Mouse (Mus musculus): Measurements from ENCODE around the gene Dnajc8. TPM values are rescaled to one million over a fixed set of nuclear protein-coding genes. Genes with fewer than 3 reads are reported as not detected.

Dnajc8 gene
- total RNA-seq (2014; fragmentation: Nextera tagmentation) (136 and 140 TPM in 2 replicates), total RNA-seq (2017) (369 and 376 TPM in 2 replicates)

DNA sequence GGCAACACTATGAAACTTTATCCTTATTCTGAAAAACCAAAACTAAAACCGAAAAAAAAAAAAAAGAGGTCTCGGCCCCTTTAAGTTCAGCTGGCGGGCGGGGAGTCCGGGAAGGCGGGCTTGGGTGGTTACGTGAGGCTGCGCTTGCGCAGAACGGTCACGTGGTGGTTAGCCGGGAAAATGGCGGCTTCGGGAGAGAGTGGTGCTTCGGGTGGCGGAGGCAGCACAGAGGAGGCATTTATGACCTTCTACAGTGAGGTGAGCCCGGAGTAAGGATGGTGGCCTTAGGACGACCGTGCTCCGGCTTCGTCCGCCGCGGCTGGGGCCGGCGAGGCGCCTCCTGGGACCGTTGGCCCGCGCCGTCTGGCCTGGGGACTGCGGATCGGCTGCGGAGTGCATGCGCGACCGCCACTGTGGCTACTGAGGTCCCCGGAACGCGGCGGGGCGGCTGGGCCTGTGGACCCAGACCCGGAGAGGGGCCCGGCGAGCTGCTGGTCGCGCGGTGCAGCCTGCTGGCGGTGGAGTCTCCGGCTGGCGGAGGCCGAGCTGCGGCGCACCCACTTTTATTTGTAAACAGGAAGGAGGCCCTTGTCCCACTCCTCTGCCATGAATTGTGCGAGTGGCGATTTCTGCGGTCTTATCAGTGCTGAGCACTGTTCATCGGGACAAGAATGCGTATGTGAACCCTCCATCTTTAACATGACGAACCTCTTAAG is at the start of gene Dnajc8:
Gene Dnajc8, plus strand, starts transcription at position 145 of the 716 bp plus-strand sequence.
- peak; percentile 49 for ATAC-seq (replicated peaks; ENCODE audit: poor library complexity, severe bottlenecking)

DNA sequence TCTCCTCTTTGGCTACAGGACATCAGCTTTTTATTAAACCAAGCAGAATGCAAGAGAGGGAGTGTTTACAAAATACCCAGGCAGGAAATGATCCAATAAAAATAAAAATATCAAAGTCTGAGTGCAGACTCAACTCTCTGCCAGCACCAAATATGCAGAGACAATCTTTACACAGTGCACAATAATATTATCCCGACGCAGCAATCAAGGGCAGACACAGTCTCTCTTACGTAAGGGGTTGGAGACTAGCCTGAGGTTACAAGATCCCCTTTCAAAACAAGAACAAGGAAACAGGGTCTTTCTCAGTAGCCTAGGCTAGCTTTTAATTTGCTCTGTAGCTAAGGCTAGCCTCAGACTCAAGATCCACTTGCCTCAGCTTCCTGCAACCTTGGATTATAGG is 46.8 kb upstream of the Dnajc8 start:
- peak; percentile 35; the same call in 1 of the 2 replicates for ATAC-seq (replicated peaks; ENCODE audit: poor library complexity, severe bottlenecking)

DNA sequence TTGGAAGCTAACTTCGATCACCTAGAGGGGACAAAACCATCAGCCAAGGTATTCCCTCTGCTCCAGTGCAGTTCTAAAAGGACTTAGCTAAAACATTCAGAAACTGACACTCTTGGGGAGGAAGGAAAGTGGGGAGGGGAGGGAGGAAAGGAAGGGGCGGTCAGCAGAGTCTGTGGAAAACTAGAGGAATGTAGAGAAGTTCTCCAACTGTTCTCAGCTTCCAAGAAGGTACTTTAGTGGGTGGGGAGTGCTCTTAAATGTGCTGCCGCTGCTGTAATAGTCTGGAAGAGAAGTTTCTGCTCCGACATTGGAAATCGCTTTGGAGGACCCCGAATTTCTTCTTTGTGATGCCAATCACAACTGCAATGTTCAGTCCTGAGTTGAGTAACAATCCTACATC is 46.4 kb upstream of the Dnajc8 start:
- ATAC-seq (replicated peaks; ENCODE audit: poor library complexity, severe bottlenecking): no peak

- ATAC-seq (replicated peaks; ENCODE audit: poor library complexity, severe bottlenecking): peak; percentile 41
Measured at GRCm38 (mm10) chr4:132490273-132491010, 44.9 kb upstream of the Dnajc8 start.

DNA sequence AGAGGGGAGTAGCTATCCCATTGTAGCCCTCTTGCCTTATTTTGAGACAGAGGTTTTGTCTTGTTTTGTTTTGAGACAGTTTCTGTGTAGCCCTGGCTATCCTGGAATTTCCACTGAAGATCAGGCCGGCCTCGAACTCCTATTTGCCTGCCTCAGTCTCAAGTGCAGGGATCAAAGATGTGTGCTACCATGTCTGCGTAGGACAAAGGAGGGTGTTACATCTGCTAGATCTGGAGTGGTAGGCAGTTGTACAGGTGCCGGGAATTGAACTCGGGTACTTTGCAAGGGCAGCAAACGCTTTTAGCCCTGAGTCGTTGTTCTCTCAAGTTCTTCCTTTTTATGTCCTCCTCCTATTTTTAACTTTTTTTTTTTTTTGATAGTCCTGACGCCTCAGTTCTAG is 44.3 kb upstream of the Dnajc8 start:
- ATAC-seq (replicated peaks; ENCODE audit: poor library complexity, severe bottlenecking): no peak

DNA sequence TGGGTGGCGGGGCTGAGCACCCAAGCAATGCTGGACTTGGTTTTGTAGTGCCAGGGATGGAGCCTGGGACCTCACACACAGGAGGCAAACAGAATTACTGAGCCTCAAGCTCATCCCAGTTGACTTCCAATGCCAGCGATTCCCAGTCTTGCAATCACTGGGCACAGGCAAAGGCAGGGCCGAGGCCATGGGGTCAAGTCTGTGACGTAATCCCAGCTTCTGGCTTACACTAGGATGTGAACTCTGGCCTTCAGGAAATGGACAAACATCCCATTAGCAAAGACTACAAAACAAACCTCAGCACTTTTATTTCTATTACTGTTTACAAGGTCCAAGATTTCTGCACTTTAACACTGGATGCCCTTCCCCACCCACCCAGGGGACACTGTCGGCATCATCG is 43.6 kb upstream of the Dnajc8 start:
- ATAC-seq (replicated peaks; ENCODE audit: poor library complexity, severe bottlenecking): no peak

DNA sequence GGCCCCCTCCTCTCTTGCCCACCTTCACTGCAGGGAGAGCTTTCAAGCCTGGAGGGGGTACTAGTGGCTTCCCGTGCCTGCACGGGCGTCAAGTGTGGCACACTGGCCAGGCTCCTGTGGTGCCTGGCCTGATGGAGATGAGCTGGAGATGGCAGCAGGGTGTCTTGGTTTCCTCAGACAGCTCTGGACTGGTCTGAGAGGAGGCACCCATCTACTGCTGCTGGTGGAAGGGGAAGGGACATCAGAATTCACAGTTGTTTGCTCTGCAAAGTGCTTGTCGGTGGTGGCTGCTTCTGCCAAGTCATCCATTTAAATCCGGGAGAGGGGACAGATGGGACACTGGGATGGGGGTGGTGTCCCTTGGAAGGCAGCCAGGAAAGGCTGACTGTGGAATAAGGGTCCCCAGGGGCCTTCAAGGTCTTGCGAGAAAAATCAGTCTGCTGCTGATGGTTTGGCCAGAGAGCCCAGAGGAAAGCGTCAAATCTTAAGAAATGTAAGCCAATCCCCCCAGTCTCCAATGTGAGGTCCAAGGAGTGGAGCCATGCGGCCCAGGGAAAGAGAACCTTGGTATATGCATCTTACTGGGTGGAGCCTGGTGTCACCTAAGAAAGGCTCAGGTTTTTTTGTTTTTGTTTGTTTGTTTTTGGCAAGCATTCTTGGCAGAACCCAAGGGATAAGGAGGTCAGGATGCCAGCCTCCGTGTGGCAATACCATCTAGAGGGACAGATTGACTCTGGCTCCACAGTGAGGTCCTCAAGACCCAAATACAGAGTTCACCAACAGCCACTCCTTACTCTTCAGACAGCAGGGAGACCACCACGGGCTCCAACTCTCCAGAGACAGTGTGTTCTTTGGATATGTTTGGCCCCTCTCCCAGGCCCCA is 42.9 kb upstream of the Dnajc8 start:
- ATAC-seq (replicated peaks; ENCODE audit: poor library complexity, severe bottlenecking): no peak

GRCm38 (mm10) chr4:132494271-132494918 is 41.0 kb upstream of the Dnajc8 start:
- peak; percentile 93 for ATAC-seq (replicated peaks; ENCODE audit: poor library complexity, severe bottlenecking)

DNA sequence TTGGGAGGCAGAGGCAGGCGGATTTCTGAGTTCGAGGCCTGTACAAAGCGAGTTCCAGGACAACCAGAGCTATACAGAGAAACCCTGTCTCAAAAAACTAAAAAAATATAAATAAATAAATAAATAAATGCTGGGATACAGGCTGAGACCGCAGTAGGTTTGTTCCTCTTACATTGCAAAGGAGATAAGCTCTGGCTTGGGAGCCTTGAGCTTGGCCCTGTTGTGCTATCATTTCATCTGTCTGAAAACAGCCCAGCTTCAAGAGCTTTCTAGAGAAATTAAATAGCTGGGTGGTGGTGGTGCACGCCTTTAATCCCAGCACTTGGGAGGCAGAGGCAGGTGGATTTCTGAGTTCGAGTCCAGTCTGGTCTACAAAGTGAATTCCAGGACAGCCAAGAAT is 33.7 kb upstream of the Dnajc8 start:
- ATAC-seq (replicated peaks; ENCODE audit: poor library complexity, severe bottlenecking): no peak

DNA sequence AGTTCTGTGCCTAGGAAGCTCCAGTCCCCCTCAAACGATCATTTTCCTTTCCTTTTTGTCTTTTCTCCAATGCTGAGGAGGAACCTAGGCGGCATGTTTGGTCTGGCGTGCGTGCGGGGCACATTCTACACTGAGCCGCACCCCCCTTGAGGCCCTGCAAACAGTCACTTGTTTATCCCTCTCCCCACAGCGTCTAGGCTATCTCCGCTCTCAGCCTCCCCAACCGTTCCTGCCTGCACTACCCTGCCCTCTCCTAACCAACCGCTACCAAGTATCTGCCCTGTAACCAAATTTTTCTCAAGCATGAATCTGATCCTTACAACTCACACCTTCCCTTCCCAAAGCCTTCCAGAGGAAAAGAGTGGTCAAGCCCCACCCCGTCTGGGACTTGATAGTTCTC is 32.0 kb upstream of the Dnajc8 start:
- ATAC-seq (replicated peaks; ENCODE audit: poor library complexity, severe bottlenecking): no peak

- 0 out of 2 replicates have a peak, but pooled peaks have one; percentile 15 for ATAC-seq (replicated peaks; ENCODE audit: poor library complexity, severe bottlenecking)
Measured at GRCm38 (mm10) chr4:132505034-132505738, 30.2 kb upstream of the Dnajc8 start.

GRCm38 (mm10) chr4:132505800-132506199 is 29.6 kb upstream of the Dnajc8 start:
- ATAC-seq (replicated peaks; ENCODE audit: poor library complexity, severe bottlenecking): no peak

- ATAC-seq (replicated peaks; ENCODE audit: poor library complexity, severe bottlenecking): no peak
Measured at GRCm38 (mm10) chr4:132506250-132506649, 29.1 kb upstream of the Dnajc8 start.

- ATAC-seq (replicated peaks; ENCODE audit: poor library complexity, severe bottlenecking): no peak
Measured at GRCm38 (mm10) chr4:132507210-132507609, 28.1 kb upstream of the Dnajc8 start.

GRCm38 (mm10) chr4:132509621-132510296 is 25.6 kb upstream of the Dnajc8 start:
- peak; percentile 47 for ATAC-seq (replicated peaks; ENCODE audit: poor library complexity, severe bottlenecking)

DNA sequence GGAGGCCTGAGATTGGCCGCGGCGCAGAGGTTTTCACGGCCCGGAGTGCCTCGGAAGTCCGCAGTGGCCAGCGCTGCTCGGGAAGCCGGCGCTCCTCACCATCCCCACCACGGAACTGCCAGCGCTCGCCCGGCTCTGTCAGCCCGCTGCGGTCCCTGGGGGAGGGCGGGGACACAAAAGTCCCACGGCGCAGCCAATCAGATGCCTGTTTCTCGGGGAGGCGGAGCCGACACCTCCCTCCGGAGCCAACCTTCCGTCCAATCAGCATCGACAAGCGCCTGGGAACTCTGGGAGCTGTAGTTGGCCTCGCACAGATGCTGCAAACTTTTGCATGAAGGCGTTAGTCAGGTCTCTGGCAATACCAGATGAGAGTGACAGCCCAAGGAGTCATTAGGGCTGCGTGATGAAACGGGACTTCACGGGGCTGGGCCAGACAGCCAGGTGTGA is 25.0 kb upstream of the Dnajc8 start, which contains the start of gene Sesn2:
Gene Sesn2, minus strand, starts transcription at position 150 of the 447 bp plus-strand sequence.
- peak; percentile 80 for ATAC-seq (replicated peaks; ENCODE audit: poor library complexity, severe bottlenecking)

- no peak for ATAC-seq (replicated peaks; ENCODE audit: poor library complexity, severe bottlenecking)
Measured at GRCm38 (mm10) chr4:132512080-132512479, 23.3 kb upstream of the Dnajc8 start.

DNA sequence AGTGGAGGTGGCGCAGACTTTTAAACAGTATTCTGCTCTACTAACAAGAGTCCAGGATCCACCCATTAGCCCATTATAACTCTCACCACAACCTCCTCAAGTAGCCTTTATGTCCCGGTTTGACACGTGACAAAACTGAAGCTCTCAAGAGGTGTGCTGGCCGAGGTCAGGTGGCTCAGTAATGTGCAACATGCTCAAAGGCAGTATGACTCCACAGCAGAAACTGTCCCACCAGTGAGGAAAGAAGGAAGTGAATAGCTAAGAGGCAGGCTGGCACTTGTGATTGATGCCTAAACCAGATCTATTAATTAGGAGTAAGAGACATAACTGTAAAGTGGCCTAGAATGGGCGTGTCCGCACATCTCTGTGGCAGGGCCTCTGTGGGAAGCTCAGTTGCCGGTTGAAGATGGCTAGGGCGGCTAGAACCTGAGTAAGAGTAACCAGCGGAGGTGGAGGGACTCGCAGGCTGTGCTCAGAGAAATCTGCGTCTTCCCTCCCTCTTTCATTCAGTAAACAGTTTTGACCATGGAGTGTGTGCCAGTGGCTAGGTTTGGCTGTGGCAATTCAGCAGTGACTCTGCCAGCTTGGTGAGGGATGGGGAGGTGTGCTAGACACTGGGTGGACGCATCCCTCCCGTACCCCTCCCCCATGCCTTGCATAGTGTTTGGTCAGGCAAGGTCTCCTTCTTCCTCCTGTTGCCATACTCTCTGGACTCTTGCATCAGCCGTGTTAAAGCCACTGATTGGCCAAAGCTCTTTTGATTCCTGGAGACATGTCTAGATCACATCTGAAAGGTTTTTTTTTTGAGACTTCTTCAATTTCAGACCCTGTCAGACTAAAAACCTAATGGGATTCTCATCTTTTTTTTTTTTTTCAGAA is 21.7 kb upstream of the Dnajc8 start:
- peak; percentile 12 for ATAC-seq (replicated peaks; ENCODE audit: poor library complexity, severe bottlenecking)

Measured in granulocyte monocyte progenitor cell, adult 5-6 weeks (primary cell).